In genomic region chr1:92934182-92934827, GRCm38 (mm10) we compare ENCODE assay signal across 8 mouse cellular contexts. TPM values are rescaled to one million over a fixed set of nuclear protein-coding genes. Genes with fewer than 3 reads are reported as not detected.
DNase-seq lines count a peak whose midpoint lies in the region; ATAC-seq lines count a peak whose summit lies in the region.

Gene Capn10 (plus strand): TSS chr1:92934376.

- H3K9me3 ChIP-seq in hindbrain, embryonic 12.5 days (replicated peaks): no peaks in the 10 kb centered on the region

- peak within 1 kb of the TSS; percentile 84 for H3K4me2 ChIP-seq in hindbrain, embryonic 12.5 days (replicated peaks)

- ATAC-seq in hindbrain, embryonic 12.5 days (ENCODE audit: low FRiP score): peak; percentile 100

- H3K27me3 ChIP-seq in hindbrain, embryonic 12.5 days: peaks cover 3% of the 10 kb centered on the region; the same call in 1 of the 2 replicates

- peak within 1 kb of the TSS; percentile 84 for H3K4me3 ChIP-seq in hindbrain, embryonic 12.5 days

- peak; percentile 98 for DNase-seq in NIH3T3 (ENCODE audit: low read depth)
- DNase-seq in cerebellum, postnatal 10 days: peak; percentile 95 to 96
- peak; percentile 91 to 93 for DNase-seq in frontal cortex, postnatal 10 days (ENCODE audit: low spot score in 2 of 2)
- peak; percentile 97 to 98 for DNase-seq in layer of hippocampus, postnatal 14 days (ENCODE audit: low spot score in 2 of 2)
- peak; percentile 92 for DNase-seq in lung, postnatal 14 days
- DNase-seq in retina, adult 2 months (ENCODE audit: low read depth, low spot score): peak; percentile 91
- DNase-seq in thymus, postnatal 36 days: peak; percentile 88 to 90

- peaks cover 28% of the 10 kb centered on the region for H3K4me1 ChIP-seq in hindbrain, embryonic 12.5 days

- H3K9ac ChIP-seq in hindbrain, embryonic 12.5 days: peak within 1 kb of the TSS; percentile 80

- WGBS in hindbrain, embryonic 12.5 days: under 1% methylated on average over 45 of the region's 45 CpGs

- peak within 1 kb of the TSS; percentile 94 for H3K27ac ChIP-seq in hindbrain, embryonic 12.5 days

- H3K36me3 ChIP-seq in hindbrain, embryonic 12.5 days: peaks cover 14% of the 10 kb centered on the region

RNA-seq across cellular contexts. Expression of gene Capn10, which starts in this region (rescaled TPM):
- polyA plus RNA-seq in hindbrain, embryonic 12.5 days (2016; fragmentation: Nextera tagmentation; extraction: Ambion mirVana): 54.7 and 56.3 TPM in 2 replicates
- total RNA-seq in layer of hippocampus, postnatal 14 days (2021): 10 to 100 TPM; 45.5 to 51.1 TPM

Comparison
In these comparisons a context has a peak if more than half of its experiments do, and no peak if none do; other contexts are left out.
1. Peak in every context shown above with its lines: DNase-seq, ATAC-seq, H3K4me3 ChIP-seq and H3K27ac ChIP-seq.